Comparison of ENCODE assay signal across 19 mouse cellular contexts in genomic region chr6:127659966-127660365, GRCm38 (mm10).
"Had no signal": no experiment of that assay in that cellular context is flagged by ENCODE, and none has a peak within 500 bp of the region (broad histone marks: within the 10 kb centered on the region; RNA-seq: fewer than 3 reads in every experiment).

No protein-coding gene starts in this region.

- H3K9me3 ChIP-seq: intestine, embryonic 15.5 days; kidney, embryonic 15.5 days; liver, embryonic 13.5 days; lung, embryonic 15.5 days; megakaryocyte, embryonic 14.5 days; midbrain, embryonic 10.5 days; neural tube, embryonic 12.5 days; neural tube, embryonic 15.5 days; stomach, embryonic 15.5 days had no signal

- H3K4me1 ChIP-seq: intestine, embryonic 15.5 days; kidney, embryonic 15.5 days; liver, embryonic 13.5 days; neural tube, embryonic 12.5 days; stomach, embryonic 15.5 days had no signal

- H3K9ac ChIP-seq: intestine, embryonic 15.5 days; kidney, embryonic 15.5 days; liver, embryonic 13.5 days; lung, embryonic 15.5 days; neural tube, embryonic 12.5 days; neural tube, embryonic 15.5 days; stomach, embryonic 15.5 days had no signal

- H3K36me3 ChIP-seq: intestine, embryonic 15.5 days; kidney, embryonic 15.5 days; liver, embryonic 13.5 days; lung, embryonic 15.5 days; midbrain, embryonic 10.5 days; neural tube, embryonic 12.5 days; neural tube, embryonic 15.5 days; stomach, embryonic 15.5 days had no signal

- H3K27ac ChIP-seq: intestine, embryonic 15.5 days; kidney, embryonic 15.5 days; liver, embryonic 13.5 days; lung, embryonic 15.5 days; midbrain, embryonic 10.5 days; neural tube, embryonic 12.5 days; neural tube, embryonic 15.5 days; stomach, embryonic 15.5 days had no signal

- H3K4me3 ChIP-seq: intestine, embryonic 15.5 days; kidney, embryonic 15.5 days; left cerebral cortex, adult 2 months; liver, embryonic 13.5 days; lung, embryonic 15.5 days; megakaryocyte, embryonic 14.5 days; midbrain, embryonic 10.5 days; neural tube, embryonic 12.5 days; neural tube, embryonic 15.5 days; stomach, embryonic 15.5 days had no signal

- H3K4me2 ChIP-seq: intestine, embryonic 15.5 days; kidney, embryonic 15.5 days; liver, embryonic 13.5 days; lung, embryonic 15.5 days; neural tube, embryonic 12.5 days; neural tube, embryonic 15.5 days; stomach, embryonic 15.5 days had no signal

- DNase-seq: kidney, adult 11 months; kidney, adult 8-10 months; kidney, postnatal 10 days; kidney, postnatal 36 days; layer of hippocampus, postnatal 36 days; liver, embryonic 13.5 days; midbrain, embryonic 14.5 days; right cerebral cortex, adult 18-20 months; right cerebral cortex, postnatal 14 days; spleen, adult 18-20 months had no signal

- H3K27me3 ChIP-seq: intestine, embryonic 15.5 days; kidney, embryonic 15.5 days; liver, embryonic 13.5 days; lung, embryonic 15.5 days; neural tube, embryonic 12.5 days; neural tube, embryonic 15.5 days; stomach, embryonic 15.5 days had no signal

- ATAC-seq: intestine, embryonic 15.5 days had no signal
